Mouse (Mus musculus): ENCODE measurements around the gene Pskh1. TPM values are rescaled to one million over a fixed set of nuclear protein-coding genes. Genes with fewer than 3 reads are reported as not detected.

Gene Pskh1
- total and polyA plus RNA-seq, 2 experiments from 2014 or later = 10.4 to 24.5 TPM

DNA sequence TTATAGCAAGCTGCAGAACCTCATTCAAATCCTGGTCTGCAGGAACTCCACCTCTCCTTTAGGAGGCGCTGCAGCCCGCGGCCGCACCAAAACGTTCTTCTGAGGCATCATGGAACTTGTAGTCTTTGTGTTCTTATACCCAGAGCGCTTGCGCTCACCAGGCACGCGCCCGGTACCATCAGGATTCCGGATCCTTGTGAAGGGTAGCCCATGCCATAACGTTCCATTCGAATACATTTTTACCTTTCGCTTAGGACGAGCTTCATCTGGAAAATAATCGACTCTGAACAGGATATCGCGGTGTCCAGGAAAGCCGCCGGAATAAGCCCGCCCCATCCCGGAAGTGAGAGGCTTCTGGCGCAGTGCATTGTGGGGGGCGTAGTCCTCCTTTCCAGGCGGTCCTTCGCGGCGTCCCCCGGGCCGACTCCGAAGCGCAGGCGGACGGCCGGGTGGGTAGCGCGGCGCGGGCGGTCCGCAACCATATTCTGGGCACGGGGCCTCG is 45.5 kb upstream of the Pskh1 start, which contains the start of gene Thap11:
Gene Thap11 (plus strand): TSS at position 418 of the 502 bp plus-strand sequence.
- Histone ChIP-seq H3K9me3 (ENCODE audit: low read length) (no peaks in the 10 kb centered on the region), H3K27ac (ENCODE audit: low read depth, low read length) (peak within 1 kb of the TSS; percentile 85), H3K4me1 (ENCODE audit: insufficient read depth) (peaks cover 21% of the 10 kb centered on the region; the same call in 1 of the 2 replicates), H3K9ac (peak within 1 kb of the TSS; percentile 61), H3K4me2 (ENCODE audit: low read depth) (peak within 1 kb of the TSS; percentile 92), H3K27me3 (ENCODE audit: insufficient read depth, low read length) (no peaks in the 10 kb centered on the region), H3K4me3 (ENCODE audit: low read depth, low read length) (peak within 1 kb of the TSS; percentile 83), H3K36me3 (ENCODE audit: insufficient read depth) (no peaks in the 10 kb centered on the region)
- peak; percentile 95 for DNase-seq
- ATAC-seq = peak; percentile 93
- TF ChIP-seq CTCF (IDR thresholded peaks at IDR 0.05; ENCODE audit: low read depth) = peak; percentile 87
- under 1% methylated on average over 43 of the region's 43 CpGs for WGBS

DNA sequence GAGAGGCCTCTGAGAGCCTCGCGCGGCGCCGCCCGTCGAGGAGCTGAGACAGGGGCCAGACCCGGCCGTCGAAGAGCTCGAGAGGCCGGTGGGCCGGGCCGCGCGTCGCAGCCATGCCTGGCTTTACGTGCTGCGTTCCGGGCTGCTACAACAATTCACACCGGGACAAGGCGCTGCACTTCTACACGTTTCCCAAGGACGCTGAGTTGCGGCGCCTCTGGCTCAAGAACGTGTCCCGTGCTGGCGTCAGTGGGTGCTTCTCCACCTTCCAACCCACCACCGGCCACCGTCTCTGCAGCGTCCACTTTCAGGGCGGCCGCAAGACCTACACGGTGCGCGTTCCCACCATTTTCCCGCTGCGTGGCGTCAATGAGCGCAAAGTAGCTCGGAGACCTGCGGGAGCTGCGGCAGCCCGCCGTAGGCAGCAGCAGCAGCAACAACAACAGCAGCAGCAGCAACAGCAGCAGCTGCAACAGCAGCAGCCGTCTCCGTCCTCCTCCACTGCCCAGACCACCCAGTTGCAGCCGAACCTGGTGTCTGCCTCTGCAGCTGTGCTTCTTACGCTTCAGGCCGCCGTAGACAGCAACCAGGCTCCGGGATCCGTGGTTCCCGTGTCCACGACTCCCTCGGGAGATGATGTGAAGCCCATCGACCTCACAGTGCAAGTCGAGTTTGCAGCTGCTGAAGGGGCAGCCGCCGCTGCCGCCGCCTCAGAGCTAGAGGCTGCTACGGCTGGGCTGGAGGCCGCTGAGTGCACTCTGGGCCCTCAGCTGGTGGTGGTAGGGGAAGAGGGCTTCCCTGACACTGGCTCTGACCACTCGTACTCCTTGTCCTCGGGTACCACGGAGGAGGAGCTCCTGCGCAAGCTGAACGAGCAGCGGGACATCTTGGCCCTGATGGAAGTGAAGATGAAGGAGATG is 44.7 kb upstream of the Pskh1 start:
- ATAC-seq (peak; percentile 28), DNase-seq (no peak)
- Histone ChIP-seq H3K4me2 (ENCODE audit: low read depth) (peak overlapping the region; percentile 92), H3K4me1 (ENCODE audit: insufficient read depth) (peaks cover 20% of the 10 kb centered on the region; the same call in 1 of the 2 replicates), H3K27ac (ENCODE audit: low read depth, low read length) (peak overlapping the region; percentile 85), H3K27me3 (ENCODE audit: insufficient read depth, low read length) (no peaks in the 10 kb centered on the region), H3K4me3 (ENCODE audit: low read depth, low read length) (peak overlapping the region; percentile 83), H3K9ac (peak overlapping the region; percentile 61), H3K9me3 (ENCODE audit: low read length) (no peaks in the 10 kb centered on the region), H3K36me3 (ENCODE audit: insufficient read depth) (no peaks in the 10 kb centered on the region)
- TF ChIP-seq CTCF (IDR thresholded peaks at IDR 0.05; ENCODE audit: low read depth) = peak; percentile 14; the same call in 1 of the 2 replicates
- WGBS = 3% methylated on average over 71 of the region's 71 CpGs

DNA sequence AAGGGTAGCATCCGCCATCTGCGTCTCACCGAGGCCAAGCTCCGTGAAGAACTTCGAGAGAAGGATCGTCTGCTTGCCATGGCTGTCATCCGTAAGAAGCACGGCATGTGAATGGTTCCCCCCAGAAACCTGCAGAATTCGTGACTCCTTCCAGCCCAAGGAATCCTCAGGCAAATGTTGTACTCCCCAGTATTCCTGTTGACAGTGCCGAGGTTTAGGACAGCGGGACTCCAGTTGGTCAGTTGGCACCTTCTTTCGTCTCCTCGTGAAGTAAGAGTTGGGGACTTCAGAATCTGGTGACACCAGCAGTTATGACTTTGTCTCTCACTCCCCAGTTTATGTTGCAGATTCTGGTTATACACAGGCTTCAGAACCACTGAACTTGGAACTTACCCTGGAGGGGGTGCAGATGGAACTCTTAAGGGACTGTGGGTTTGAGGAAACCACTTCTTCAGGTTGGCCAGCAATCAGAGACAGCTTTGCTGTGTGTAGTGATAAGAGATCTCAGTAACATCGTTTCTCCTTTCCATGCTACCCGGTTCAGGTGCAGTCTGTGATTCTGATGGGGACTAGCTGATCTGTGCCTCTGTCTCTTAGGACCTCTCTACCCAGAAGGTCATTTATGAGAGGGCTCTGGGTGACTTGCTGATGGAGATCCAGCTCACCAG is 43.9 kb upstream of the Pskh1 start:
- Histone ChIP-seq H3K27ac (ENCODE audit: low read depth, low read length) (peak overlapping the region; percentile 85), H3K4me1 (ENCODE audit: insufficient read depth) (peaks cover 17% of the 10 kb centered on the region; the same call in 1 of the 2 replicates), H3K9me3 (ENCODE audit: low read length) (no peaks in the 10 kb centered on the region), H3K27me3 (ENCODE audit: insufficient read depth, low read length) (no peaks in the 10 kb centered on the region), H3K4me3 (ENCODE audit: low read depth, low read length) (peak overlapping the region; percentile 83), H3K9ac (peak overlapping the region; percentile 61), H3K36me3 (ENCODE audit: insufficient read depth) (no peaks in the 10 kb centered on the region), H3K4me2 (ENCODE audit: low read depth) (peak overlapping the region; percentile 92)
- WGBS = 28% methylated on average over 15 of the region's 15 CpGs
- no peak for DNase-seq
- no peak for ATAC-seq
- TF ChIP-seq CTCF (IDR thresholded peaks at IDR 0.05; ENCODE audit: low read depth) = no peak

DNA sequence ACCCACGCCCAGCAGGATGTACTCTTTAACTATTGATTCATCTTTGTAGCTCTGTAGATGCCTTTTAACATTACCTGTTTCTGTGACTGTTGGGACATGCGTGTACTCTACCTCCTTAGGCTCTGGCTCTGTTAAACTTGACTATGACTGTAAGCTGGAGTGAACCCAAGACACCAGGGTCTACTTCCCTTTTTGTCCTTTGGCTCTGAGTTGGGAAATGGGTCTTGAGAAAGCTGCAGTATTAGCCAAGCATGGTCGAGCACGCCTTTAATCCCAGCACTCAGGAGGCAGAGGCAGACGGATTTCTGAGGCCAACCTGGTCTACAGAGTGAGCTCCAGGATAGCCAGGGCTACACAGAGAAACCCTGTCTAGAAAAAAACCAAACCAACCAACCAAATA is 41.7 kb upstream of the Pskh1 start:
- no peak for ATAC-seq
- Histone ChIP-seq H3K9ac (no peak overlapping the region), H3K4me2 (ENCODE audit: low read depth) (no peak overlapping the region), H3K9me3 (ENCODE audit: low read length) (no peaks in the 10 kb centered on the region), H3K4me1 (ENCODE audit: insufficient read depth) (peaks cover 28% of the 10 kb centered on the region), H3K27ac (ENCODE audit: low read depth, low read length) (no peak overlapping the region), H3K27me3 (ENCODE audit: insufficient read depth, low read length) (no peaks in the 10 kb centered on the region), H3K4me3 (ENCODE audit: low read depth, low read length) (no peak overlapping the region), H3K36me3 (ENCODE audit: insufficient read depth) (no peaks in the 10 kb centered on the region)
- WGBS = 81% methylated on average over 5 of the region's 5 CpGs
- no peak for DNase-seq
- no peak for TF ChIP-seq CTCF (IDR thresholded peaks at IDR 0.05; ENCODE audit: low read depth)

DNA sequence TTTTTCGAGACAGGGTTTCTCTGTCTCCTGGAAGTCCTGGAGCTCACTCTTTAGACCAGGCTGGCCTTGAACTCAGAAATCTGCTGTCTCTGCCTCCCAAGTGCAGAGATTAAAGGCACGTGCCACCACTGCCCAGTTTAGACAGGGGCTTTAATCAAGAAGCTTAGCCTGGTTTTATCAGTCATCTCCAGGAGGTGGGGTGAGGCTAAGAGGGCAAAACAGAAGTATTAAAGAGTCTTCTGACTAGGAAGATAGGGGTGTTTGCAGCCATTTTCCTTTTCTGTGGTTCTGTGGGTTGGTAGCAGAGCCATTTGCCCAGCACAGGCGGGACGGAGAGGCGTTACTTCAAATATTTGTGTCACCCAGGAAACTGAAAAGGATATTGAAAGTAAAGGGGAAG is 40.9 kb upstream of the Pskh1 start:
- no peak for TF ChIP-seq CTCF (IDR thresholded peaks at IDR 0.05; ENCODE audit: low read depth)
- Histone ChIP-seq H3K4me3 (ENCODE audit: low read depth, low read length) (no peak overlapping the region), H3K36me3 (ENCODE audit: insufficient read depth) (no peaks in the 10 kb centered on the region), H3K4me2 (ENCODE audit: low read depth) (no peak overlapping the region), H3K9ac (no peak overlapping the region), H3K9me3 (ENCODE audit: low read length) (no peaks in the 10 kb centered on the region), H3K4me1 (ENCODE audit: insufficient read depth) (peaks cover 28% of the 10 kb centered on the region), H3K27me3 (ENCODE audit: insufficient read depth, low read length) (no peaks in the 10 kb centered on the region), H3K27ac (ENCODE audit: low read depth, low read length) (no peak overlapping the region)
- WGBS = 75% methylated on average over 5 of the region's 5 CpGs
- DNase-seq = no peak
- ATAC-seq = no peak

DNA sequence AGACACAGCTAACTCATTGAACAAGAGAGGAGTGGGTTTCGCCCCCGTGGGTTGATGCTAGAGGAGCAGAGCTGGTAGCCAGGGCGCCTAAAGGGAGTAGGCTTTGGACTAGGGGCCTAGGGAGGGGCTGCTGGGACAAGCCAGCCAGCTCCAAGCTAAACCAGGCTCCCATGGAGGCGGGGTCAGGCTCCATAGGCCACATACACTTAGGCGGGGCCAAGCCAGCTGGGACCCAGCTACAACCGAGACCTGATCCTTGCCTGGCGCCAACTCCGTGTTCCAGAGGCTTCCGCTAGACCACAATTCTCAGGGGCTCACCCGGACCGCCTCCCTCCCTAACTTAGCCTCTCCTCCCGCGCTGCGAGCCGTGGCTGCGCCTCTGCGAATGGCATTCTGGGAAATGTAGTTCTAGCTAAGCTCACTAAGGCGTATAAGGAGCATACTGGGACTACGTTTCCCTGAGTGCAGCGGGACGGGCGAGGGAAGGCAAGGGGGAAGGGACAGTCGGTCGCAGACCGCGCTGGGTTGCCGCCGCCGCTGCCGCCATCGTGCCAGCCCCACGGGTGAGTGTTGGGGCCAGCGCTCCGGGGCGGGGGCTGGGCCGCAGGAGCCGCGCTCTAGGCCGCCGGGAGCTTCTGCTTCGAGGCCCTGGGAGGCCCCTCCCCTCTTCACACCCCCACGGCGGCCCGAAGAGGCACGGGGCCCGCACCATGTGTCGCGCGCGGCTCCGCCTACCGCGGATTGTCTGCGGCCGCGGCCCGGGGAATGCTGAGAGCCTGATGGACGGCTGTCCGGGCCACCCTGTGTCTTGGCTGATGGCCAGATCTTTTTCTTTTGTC is 39.9 kb upstream of the Pskh1 start, which contains the start of gene Nutf2:
Gene Nutf2 (plus strand): TSS at position 438 of the 839 bp plus-strand sequence.
- Histone ChIP-seq H3K36me3 (ENCODE audit: insufficient read depth) (no peaks in the 10 kb centered on the region), H3K4me3 (ENCODE audit: low read depth, low read length) (peak within 1 kb of the TSS; percentile 94), H3K27ac (ENCODE audit: low read depth, low read length) (peak within 1 kb of the TSS; percentile 92), H3K4me1 (ENCODE audit: insufficient read depth) (peaks cover 28% of the 10 kb centered on the region), H3K9ac (peak within 1 kb of the TSS; percentile 96), H3K4me2 (ENCODE audit: low read depth) (peak within 1 kb of the TSS; percentile 68), H3K9me3 (ENCODE audit: low read length) (no peaks in the 10 kb centered on the region), H3K27me3 (ENCODE audit: insufficient read depth, low read length) (no peaks in the 10 kb centered on the region)
- TF ChIP-seq CTCF (IDR thresholded peaks at IDR 0.05; ENCODE audit: low read depth) = no peak
- DNase-seq (peak; percentile 96), ATAC-seq (peak; percentile 98)
- WGBS = 2% methylated on average over 42 of the region's 59 CpGs

Data from forebrain, postnatal 0 days (tissue).